Mouse (Mus musculus) forebrain, postnatal 0 days (tissue): ENCODE measurements around the gene Fntb. TPM values are rescaled to one million over a fixed set of nuclear protein-coding genes. Genes with fewer than 3 reads are reported as not detected.

Experiments
- ATAC-seq: fragments of 200-750 bp; cut with Nextera tagmentation; 2 replicates; pipeline ENCODE4 v1.8.0; 2017; ENCODE audit warnings: mild to moderate bottlenecking, moderate library complexity
- DNase-seq: peaks from one replicate; pipeline ENCODE4 v3.0.0-alpha.2; 2015
- H3K27ac ChIP-seq: fragments of 300-500 bp; sonication (generic); 2 replicates; pipeline ENCODE4 v1.5.1; 2014; ENCODE audit warnings: low read depth, mild to moderate bottlenecking, antibody characterized with exemption, low read length, moderate library complexity, mixed read lengths
- H3K27me3 ChIP-seq: fragments of 300-500 bp; sonication (generic); 2 replicates; pipeline ENCODE4 v1.6.1; 2014; ENCODE audit warnings: mild to moderate bottlenecking, low read length, mixed read lengths; ENCODE audit not compliant: insufficient read depth
- H3K36me3 ChIP-seq: fragments of 300-500 bp; sonication (generic); 2 replicates; pipeline ENCODE4 v1.6.1; 2014; ENCODE audit warnings: mild to moderate bottlenecking, moderate library complexity; ENCODE audit not compliant: insufficient read depth
- H3K4me1 ChIP-seq: fragments of 300-500 bp; sonication (generic); 2 replicates; pipeline ENCODE4 v1.6.1; 2014; ENCODE audit warnings: antibody characterized with exemption; ENCODE audit not compliant: insufficient read depth
- H3K4me2 ChIP-seq: fragments of 300-500 bp; sonication (generic); 2 replicates; pipeline ENCODE4 v1.6.1; 2014; ENCODE audit warnings: low read depth, mild to moderate bottlenecking, moderate library complexity
- H3K4me3 ChIP-seq: fragments of 300-500 bp; sonication (generic); 2 replicates; pipeline ENCODE4 v1.5.1; 2014; ENCODE audit warnings: low read depth, low read length, mixed read lengths
- H3K9ac ChIP-seq: fragments of 300-500 bp; sonication (generic); 2 replicates; pipeline ENCODE4 v1.6.1; 2014; ENCODE audit warnings: mild to moderate bottlenecking
- H3K9me3 ChIP-seq: fragments of 300-500 bp; sonication (generic); 2 replicates; pipeline ENCODE4 v1.6.1; 2016; ENCODE audit warnings: low read length
- CTCF ChIP-seq: sonication (generic); IDR thresholded peaks from 2 replicates; pipeline ENCODE4 v1.5.1; 2016; ENCODE audit warnings: antibody characterized with exemption, control low read depth, low read depth
- WGBS: fragments of 180-500 bp; shearing (Covaris S2); extraction: QIAGEN DNeasy Blood & Tissue Kit; methylation state at CpG from one replicate; pipeline ENCODE4 v1.1.7; 2014; 5-methylcytosine and 5-hydroxymethylcytosine counted together
- polyA plus RNA-seq: library from polyadenylated mRNA; unstranded; fragments of >200 nt; fragmentation: Nextera tagmentation; extraction: Ambion mirVana; gene quantifications from 2 replicates; pipeline ENCODE4 v1.2.1, GENCODE M21; 2015
- total RNA-seq: library from RNA; depleted of rRNA; stranded (reverse); fragments of >200 nt; gene quantifications from 2 replicates; pipeline ENCODE4 v1.2.3, GENCODE M21; 2014

Fntb gene
- total and polyA plus RNA-seq, 2 experiments from 2014 or later, result 32.3 to 42.3 TPM

- TF ChIP-seq CTCF, result no peak
- ATAC-seq, result no peak
Observed at GRCm38 (mm10) chr12:76930177-76930576, 164.8 kb downstream of the Fntb start.

GRCm38 (mm10) chr12:76931739-76932687, 166.6 kb downstream of the Fntb start:
- H3K27me3 ChIP-seq, result no peaks in the 10 kb centered on the region
- no peak overlapping the region for H3K4me3 ChIP-seq
- H3K9ac ChIP-seq, result no peak overlapping the region
- DNase-seq (no peak), ATAC-seq (no peak)
- H3K4me2 ChIP-seq, result no peak overlapping the region
- H3K9me3 ChIP-seq, result no peaks in the 10 kb centered on the region
- H3K36me3 ChIP-seq, result peaks cover 10% of the 10 kb centered on the region
- H3K4me1 ChIP-seq, result no peaks in the 10 kb centered on the region
- no peak for TF ChIP-seq CTCF
- H3K27ac ChIP-seq, result no peak overlapping the region
- 82% methylated on average over 14 of the region's 14 CpGs for WGBS

More at GRCm38 (mm10) chr12:76930177-76930576, 164.8 kb downstream of the Fntb start:
- Histone ChIP-seq H3K27ac (no peak overlapping the region), H3K27me3 (no peaks in the 10 kb centered on the region), H3K4me2 (no peak overlapping the region), H3K9ac (no peak overlapping the region), H3K4me1 (no peaks in the 10 kb centered on the region), H3K9me3 (no peaks in the 10 kb centered on the region), H3K4me3 (no peak overlapping the region), H3K36me3 (no peaks in the 10 kb centered on the region)
- no peak for DNase-seq
- 78% methylated on average over 6 of the region's 6 CpGs for WGBS

- DNase-seq, result no peak
- 84% methylated on average over 6 of the region's 6 CpGs for WGBS
- no peak overlapping the region for H3K27ac ChIP-seq
- no peaks in the 10 kb centered on the region for H3K4me1 ChIP-seq
- H3K27me3 ChIP-seq, result no peaks in the 10 kb centered on the region
- H3K9ac ChIP-seq, result no peak overlapping the region
- H3K9me3 ChIP-seq, result no peaks in the 10 kb centered on the region
- H3K4me3 ChIP-seq, result no peak overlapping the region
- H3K4me2 ChIP-seq, result no peak overlapping the region
- H3K36me3 ChIP-seq, result peaks cover 14% of the 10 kb centered on the region
- TF ChIP-seq CTCF, result no peak
- ATAC-seq, result no peak
Observed at GRCm38 (mm10) chr12:76932688-76933060, 167.3 kb downstream of the Fntb start.

- Histone ChIP-seq H3K27me3 (no peaks in the 10 kb centered on the region), H3K27ac (no peak overlapping the region), H3K36me3 (peaks cover 32% of the 10 kb centered on the region), H3K4me3 (no peak overlapping the region), H3K9ac (no peak overlapping the region), H3K4me2 (no peak overlapping the region), H3K4me1 (no peaks in the 10 kb centered on the region), H3K9me3 (no peaks in the 10 kb centered on the region)
- 94% methylated on average over 3 of the region's 3 CpGs for WGBS
- no peak for TF ChIP-seq CTCF
- DNase-seq, result no peak
- ATAC-seq, result no peak
Observed at GRCm38 (mm10) chr12:76934438-76934837, 169.0 kb downstream of the Fntb start.

- no peaks in the 10 kb centered on the region for H3K4me1 ChIP-seq
- no peak overlapping the region for H3K4me2 ChIP-seq
- no peak overlapping the region for H3K27ac ChIP-seq
- TF ChIP-seq CTCF, result no peak
- DNase-seq (no peak), ATAC-seq (no peak)
- H3K36me3 ChIP-seq, result peaks cover 47% of the 10 kb centered on the region
- no peaks in the 10 kb centered on the region for H3K9me3 ChIP-seq
- H3K9ac ChIP-seq, result no peak overlapping the region
- H3K27me3 ChIP-seq, result no peaks in the 10 kb centered on the region
- WGBS, result 96% methylated on average over 10 of the region's 10 CpGs
- H3K4me3 ChIP-seq, result no peak overlapping the region
Observed at GRCm38 (mm10) chr12:76936211-76936610, 170.8 kb downstream of the Fntb start.

GRCm38 (mm10) chr12:76938013-76938412, 172.6 kb downstream of the Fntb start:
- DNase-seq, result no peak
- 90% methylated on average over 6 of the region's 6 CpGs for WGBS
- H3K9ac ChIP-seq, result no peak overlapping the region
- no peaks in the 10 kb centered on the region for H3K9me3 ChIP-seq
- no peaks in the 10 kb centered on the region for H3K4me1 ChIP-seq
- no peak for ATAC-seq
- peaks cover 64% of the 10 kb centered on the region for H3K36me3 ChIP-seq
- H3K27me3 ChIP-seq, result no peaks in the 10 kb centered on the region
- H3K27ac ChIP-seq, result no peak overlapping the region
- H3K4me3 ChIP-seq, result no peak overlapping the region
- TF ChIP-seq CTCF, result no peak
- H3K4me2 ChIP-seq, result no peak overlapping the region

GRCm38 (mm10) chr12:76941524-76941923, 176.1 kb downstream of the Fntb start:
- Histone ChIP-seq H3K4me1 (no peaks in the 10 kb centered on the region), H3K27me3 (no peaks in the 10 kb centered on the region), H3K27ac (no peak overlapping the region), H3K36me3 (peaks cover 93% of the 10 kb centered on the region), H3K9ac (no peak overlapping the region), H3K9me3 (no peaks in the 10 kb centered on the region), H3K4me2 (no peak overlapping the region), H3K4me3 (no peak overlapping the region)
- ATAC-seq (no peak), DNase-seq (no peak)
- TF ChIP-seq CTCF, result no peak
- 60% methylated on average over 2 of the region's 2 CpGs for WGBS
